Mouse (Mus musculus): ENCODE measurements around the gene Barx1. TPM values are rescaled to one million over a fixed set of nuclear protein-coding genes. Genes with fewer than 3 reads are reported as not detected.

Gene Barx1
- total RNA-seq (2021): not detected
- long read RNA-seq, experiment 1: 0 reads
- long read RNA-seq, experiment 2: 0 reads

- no peak for DNase-seq
Measured at GRCm38 (mm10) chr13:48662431-48663143, at the start of gene Barx1. Gene Barx1 (plus strand): TSS chr13:48662998.

DNA sequence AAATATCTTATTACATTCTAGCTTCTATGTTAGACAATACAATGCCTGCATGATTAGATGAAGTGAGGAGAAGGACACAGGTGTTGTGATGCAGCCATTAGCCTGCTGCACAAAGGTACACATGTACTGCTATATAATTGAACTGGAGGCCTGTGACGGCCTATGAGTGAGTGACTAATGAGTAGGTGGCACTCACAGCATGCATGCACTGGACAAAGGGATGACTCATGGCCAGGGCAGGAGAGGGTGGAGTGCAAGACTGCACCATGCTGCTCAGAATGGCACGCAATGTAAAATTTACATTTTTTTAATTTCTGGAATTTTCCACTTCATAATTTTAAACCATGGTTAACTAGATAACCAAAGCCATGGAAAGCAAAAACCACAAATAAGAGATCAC is 48.3 kb upstream of the Barx1 start:
- DNase-seq: no peak

- DNase-seq: no peak
Measured at GRCm38 (mm10) chr13:48617774-48618173, 45.0 kb upstream of the Barx1 start.

DNA sequence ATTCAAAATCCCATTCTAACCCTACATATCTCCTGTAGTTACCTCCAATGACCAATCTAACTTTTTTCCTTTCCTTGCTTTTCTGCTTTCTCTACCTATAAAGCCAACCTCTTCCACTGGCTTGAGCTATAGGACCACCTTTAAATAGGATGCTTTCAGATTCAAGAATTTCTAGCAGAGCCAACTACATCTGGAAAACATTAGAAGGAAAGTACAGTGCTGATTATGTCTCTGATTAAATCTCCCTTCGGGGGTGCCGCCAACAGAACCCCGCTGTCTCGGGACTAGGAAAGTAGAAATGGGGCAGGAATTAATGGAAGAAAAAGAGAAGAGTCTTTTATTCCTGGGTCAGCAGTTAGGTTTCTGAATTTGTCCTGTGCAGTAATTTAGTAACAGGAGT is 43.9 kb upstream of the Barx1 start:
- DNase-seq: no peak

DNA sequence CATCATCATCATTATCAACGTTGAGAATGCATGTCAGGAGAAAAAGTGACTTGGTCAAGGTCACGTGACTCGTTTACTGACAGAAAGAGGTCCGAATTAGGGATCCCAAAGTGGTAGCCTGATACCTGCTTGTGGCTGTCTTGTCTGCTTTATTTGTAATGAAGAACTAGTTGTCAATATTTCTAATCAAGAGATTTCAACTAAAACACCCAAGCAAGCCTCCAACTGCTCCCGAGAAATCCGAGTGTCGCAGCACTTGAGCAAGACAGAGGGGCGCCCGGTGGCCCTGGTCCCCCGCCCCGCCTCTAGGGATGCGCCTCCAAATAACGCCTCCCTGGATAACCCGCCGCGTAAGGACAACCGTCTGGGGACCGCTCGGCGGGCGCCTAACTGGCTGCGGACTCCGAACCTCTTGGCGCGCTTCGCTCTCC is 37.8 kb upstream of the Barx1 start:
- no peak for DNase-seq

DNA sequence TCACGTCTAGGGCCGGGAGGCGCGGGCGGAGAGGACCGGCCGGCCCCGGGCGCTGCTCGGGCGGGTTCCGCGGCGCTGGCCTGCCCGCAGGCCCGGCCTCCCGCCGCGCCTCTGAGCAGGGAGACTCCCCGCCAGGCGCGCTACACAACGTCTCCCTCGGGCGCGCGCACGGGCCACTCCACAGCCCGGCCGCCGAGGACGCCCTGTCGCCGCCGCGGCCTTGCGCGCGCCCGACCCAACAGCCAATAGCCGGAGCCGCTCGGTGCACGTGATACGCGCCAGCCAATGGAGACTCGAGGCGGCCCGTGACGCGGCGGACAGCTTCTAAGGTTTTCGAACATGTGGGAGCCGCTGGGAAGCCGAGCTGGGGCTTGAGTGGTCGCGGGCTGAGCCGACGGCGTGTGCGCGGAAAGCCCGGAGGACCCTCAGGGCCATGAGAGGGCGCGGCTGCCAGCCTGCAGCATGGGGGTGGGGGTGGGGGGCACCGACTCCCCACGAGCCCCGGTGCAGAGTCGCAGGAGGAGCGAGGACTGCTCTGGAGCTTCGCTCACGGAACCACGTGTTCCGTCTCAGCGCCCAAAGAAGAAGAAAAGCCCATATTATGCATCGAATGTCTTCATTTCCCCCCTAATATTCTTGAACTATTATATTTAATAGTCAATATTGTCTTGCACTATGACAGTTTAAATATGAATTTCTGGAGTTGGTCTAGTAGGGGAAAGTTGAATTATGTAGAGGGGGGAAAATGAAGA is 37.2 kb upstream of the Barx1 start, which contains the start of gene Ptpdc1:
TSS of gene Ptpdc1 (minus strand) at position 232 of the 752 bp plus-strand sequence.
- DNase-seq: peak; percentile 96

GRCm38 (mm10) chr13:48631691-48632090 is 31.1 kb upstream of the Barx1 start:
- no peak for DNase-seq

DNA sequence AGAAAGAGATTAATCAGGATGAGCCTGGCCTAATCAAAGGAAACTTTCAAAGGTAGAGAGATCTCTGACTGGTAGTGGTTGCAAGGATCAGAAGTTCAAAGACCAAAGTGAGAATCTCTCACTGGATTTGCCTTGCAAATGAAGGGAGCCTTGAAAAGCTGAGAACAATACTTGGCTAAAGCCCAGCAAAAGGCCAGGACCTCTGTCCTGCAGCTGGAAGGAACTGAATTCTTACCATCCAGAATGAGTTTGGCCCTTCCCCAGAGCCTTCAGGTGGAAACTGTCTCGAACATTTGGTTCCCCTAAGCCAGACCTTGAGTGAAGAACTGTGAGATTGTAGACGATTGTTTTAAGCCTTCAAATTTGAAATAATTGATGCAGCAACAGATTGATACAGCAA is 25.1 kb upstream of the Barx1 start:
- no peak for DNase-seq

DNA sequence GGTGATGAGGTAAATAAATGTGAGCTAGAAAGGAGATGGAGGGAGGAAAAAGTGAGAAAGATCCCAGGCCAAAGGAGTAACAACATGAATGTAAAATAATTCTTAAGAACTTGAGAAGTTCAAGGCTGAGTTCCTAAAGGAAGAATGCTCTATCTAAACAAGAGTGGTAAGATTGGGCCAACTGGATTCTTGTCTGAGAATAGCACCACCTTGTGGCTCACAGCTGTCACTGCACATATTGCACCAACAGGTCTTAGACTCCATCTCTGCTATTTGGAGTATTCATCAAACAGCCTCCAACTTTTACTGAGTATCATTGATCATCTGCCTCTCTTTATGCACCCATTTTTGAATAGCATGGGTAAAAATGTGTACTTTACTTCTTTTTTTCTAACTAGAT is 23.2 kb upstream of the Barx1 start:
- no peak for DNase-seq

- no peak for DNase-seq
Measured at GRCm38 (mm10) chr13:48643072-48643471, 19.7 kb upstream of the Barx1 start.

GRCm38 (mm10) chr13:48643991-48644390 is 18.8 kb upstream of the Barx1 start:
- DNase-seq: no peak

DNA sequence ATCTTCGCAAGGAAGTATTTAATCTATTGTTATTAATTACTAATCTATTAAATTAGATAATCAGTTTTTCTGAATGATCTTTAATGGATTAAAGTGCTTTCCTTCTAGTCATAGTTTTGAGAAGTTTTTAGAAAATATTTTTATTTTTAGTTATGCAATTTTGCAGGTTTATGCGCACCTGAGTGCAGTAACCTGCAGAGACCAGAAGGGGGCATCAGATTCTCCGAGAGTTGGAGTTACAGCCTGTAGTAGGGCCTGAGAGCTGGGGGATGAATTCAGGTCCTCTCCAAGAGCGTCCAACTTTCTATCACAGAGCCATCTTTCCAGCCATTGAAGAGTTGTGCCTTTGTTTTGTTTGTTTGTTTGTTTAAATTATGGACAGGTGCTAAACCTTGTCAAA is 16.1 kb upstream of the Barx1 start:
- DNase-seq: no peak

DNA sequence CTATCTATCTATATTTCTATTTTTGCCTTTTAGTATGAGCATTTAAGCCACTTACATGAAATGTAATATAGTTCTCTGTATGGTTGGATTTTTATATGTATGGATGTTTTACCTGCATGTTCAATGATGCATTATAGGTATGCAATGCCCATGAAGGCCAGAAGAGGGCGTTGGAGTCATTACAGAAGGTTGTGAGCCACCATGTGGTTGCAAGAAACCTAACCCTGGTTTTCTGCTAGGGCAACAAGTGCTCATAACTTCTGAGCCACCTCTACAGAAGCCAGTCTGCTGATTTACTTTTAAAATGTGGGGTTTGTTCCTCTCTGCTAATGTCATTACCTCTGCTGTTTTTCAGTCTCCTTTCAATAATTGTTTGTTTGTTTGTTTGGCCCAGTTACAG is 12.2 kb upstream of the Barx1 start:
- DNase-seq: no peak

DNA sequence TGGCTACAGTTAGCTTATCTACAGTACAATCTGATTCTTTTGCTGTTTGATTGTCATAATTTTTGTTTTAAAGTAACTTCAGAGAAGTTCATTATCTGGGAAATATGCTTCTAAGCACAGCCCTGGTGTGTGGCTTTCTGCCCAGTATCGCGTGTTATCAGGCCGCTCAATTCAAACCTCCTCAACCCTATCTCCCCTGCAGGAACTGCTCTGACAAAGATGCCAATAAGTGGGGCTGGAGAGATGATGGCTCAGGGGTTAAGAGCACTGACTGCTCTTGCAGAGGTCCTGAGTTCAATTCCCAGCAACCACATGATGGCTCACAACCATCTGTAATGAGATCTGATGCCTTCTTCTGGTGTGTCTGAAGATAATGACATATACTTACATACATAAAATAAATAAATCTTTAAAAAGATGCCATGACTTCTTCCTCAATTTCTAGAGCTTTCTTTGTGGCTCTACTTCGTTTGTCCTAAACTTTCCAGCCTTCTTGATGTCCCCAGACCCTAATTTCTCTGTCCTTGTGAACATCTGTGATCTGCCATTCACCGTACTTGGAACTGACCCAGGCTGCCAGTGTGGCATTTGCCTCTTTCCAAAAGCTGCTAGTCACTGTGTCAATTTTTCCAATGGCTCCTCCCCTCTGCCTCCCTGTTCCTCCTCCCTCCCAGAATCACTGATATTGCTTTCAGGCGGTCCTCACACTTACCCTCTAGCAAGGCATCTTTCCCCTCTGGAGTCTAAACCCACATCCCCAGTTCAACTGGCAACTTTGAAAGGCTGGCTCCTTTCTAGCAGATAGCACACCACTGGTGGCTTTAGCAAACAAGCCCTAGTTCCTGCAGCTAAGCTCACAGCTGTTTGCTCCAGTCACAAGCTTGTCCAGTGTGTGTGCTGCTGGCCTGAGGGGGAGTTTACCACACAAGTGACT is 11.4 kb upstream of the Barx1 start:
- DNase-seq: no peak

GRCm38 (mm10) chr13:48653788-48654770 is 8.7 kb upstream of the Barx1 start:
- peak; percentile 83 for DNase-seq

- DNase-seq: no peak
Measured at GRCm38 (mm10) chr13:48655637-48656036, 7.2 kb upstream of the Barx1 start.

DNA sequence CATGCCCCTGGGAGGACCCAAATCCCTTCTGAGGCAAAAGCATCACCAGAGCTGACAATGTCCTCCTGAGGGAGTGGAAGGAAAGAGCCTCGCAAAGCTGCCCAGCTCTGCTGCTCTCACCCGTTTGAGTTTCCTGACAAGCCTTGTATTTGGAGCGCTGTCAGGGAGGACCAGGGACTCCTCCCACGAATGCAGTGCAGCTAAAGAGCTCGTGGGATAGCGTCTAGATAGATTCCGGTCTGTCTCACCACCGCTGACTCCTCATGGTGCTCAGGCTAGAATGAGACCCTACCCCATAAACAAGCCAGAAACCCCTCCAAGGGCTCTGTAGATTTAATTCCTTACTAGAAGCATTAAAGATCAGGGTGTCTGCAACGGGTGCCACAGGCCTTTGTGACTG is 5.0 kb upstream of the Barx1 start:
- DNase-seq: no peak

DNA sequence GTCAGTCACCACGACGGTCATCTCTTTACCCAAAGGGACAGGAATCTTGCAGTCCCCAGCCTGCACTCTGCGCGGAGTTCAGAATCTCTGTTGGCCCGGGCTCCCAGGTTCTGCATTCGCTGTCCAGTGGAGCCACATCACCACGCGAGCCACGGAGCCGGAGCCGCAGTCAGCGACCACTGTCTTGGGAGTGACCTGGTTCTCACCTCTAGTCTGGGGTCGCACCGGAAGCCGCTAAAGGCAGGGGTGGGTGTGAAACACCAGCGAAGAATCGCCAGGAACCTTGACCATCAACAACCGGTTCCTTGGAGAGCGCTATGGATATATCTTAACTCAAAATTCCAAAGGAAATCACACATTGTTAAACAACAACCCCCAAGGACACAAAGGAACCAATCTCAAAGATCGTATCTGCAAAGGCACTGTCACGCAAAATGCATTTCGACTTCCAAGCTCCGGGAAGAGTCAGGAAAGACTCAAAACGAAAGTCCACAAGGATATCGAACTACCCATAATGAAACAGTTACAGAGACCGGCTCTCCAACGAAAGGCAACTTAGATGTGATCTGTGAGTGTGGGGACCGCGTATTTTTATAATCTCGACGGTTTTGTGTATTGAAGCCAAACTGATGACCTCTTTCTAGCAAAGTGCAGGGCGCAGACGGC is 4.1 kb upstream of the Barx1 start:
- no peak for DNase-seq

DNA sequence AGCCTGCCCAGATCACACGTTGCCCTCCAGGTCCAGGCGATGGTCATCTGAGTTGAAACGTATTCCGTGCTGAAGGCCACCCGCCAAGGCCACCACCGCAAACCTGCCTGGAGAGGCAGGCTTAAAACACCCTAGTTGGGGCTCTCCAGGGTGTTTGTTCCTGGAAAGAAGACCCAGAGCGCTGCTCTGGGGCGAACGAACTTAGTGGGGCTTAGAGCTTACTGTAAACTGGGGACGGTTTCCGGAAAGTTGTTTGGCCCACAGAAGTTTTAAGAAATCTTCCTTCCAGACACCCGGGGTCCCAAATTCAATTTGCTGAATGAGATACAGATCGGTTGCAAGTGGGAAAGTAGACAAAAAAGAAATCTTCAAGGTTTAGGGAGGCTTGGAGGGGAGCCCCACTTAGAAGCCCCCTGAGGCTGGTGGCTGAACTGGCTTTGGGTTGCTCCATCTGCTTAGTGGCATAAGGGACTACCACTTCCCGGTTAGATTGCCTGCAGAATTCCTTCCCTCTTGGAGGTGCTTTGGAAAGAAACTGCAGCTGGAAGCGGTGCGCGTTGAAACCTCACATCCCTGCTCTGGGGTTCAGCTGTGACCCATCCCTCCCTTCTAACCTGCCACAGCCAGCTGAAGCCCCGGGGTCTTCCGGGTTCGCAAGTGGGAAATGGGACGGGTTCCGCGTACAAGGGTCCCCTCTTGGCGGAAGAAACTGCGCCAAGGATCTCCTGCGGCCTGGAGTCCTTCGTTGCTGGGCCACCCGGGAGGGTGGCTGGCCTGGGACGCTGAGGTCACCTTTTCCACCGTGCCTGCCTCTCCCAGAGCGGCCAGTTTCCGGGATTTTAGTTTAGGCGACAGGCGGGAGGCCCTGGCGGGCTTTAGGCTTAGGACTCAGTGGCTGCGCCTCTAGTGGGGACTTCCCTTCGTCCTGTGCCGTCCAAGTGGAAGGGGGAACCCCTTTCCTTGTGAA is 3.3 kb upstream of the Barx1 start:
- DNase-seq: no peak
